Mouse (Mus musculus): ENCODE measurements at regions not wholly inside any gene's neighbourhood (a gene's known extent, or its start where the extent isn't known, plus 50 kb on each side); places are given as distances from the start of the nearest gene placed in this dataset.
A peak's percentile ranks its signal among the peaks of the same experiment; 100 is the strongest.

DNA sequence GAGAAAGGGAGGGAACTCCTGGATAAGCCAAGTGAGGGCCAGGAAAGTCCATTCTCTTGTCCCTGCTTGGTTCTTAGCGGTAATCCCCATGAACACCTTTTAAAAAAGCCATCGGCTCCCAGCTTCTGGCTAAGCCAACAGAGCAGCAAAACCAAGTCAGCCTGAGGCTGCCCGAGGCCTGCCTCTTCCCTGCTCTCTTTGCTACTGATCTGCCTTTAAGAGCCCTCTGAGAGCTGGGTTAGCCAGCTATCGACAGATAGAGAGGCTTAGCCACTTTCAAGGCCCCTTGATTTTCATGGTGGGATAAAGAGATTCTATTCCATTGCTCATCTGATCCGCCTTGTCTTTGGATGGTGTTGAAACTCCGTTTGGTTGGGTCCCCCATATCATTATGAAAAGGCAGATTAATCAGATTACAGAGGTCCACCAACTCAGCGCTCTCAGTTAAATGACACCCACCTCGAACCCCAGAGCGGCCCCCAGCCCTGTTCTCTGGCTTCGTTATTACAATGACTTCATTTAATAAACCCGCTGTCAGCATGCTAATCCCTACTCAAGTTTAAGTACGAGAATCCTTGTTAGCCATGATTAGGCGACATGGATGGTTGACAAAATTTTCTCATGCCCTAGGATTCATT lies 66.1 kb downstream of the Slc4a3 start:
- no peaks in the 10 kb centered on the region for H3K4me1 ChIP-seq (ENCODE audit: control insufficient read depth, insufficient read depth, insufficient read length, low read length)
- H3K4me3 ChIP-seq (ENCODE audit: insufficient read depth, low read depth, low read length): no peak overlapping the region
- no peak overlapping the region for H3K27ac ChIP-seq (replicated peaks; ENCODE audit: low read depth, low read length)

DNA sequence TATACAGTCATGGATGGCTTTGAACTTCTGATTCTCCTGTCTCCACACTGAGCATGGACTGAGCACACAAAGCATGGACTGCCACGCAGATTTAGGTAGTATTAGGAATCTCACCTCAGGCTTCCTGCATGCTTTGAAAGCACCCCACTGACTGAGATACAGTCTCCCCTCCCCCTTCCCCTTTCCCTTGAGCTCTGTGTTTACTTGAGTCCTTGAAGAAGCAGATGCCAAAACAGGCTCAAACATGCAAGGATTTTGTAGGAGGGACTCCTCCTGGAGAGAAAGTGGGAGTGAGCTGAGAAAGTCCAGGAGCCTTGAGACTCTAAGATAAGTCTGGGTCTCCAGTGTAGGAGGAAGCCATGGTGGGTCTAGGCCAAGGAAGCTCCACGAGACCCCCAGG lies 67.1 kb downstream of the Slc4a3 start:
- no peak overlapping the region for H3K4me3 ChIP-seq (ENCODE audit: insufficient read depth, low read depth, low read length)
- no peaks in the 10 kb centered on the region for H3K4me1 ChIP-seq (ENCODE audit: control insufficient read depth, insufficient read depth, insufficient read length, low read length)
- no peak overlapping the region for H3K27ac ChIP-seq (replicated peaks; ENCODE audit: low read depth, low read length)

DNA sequence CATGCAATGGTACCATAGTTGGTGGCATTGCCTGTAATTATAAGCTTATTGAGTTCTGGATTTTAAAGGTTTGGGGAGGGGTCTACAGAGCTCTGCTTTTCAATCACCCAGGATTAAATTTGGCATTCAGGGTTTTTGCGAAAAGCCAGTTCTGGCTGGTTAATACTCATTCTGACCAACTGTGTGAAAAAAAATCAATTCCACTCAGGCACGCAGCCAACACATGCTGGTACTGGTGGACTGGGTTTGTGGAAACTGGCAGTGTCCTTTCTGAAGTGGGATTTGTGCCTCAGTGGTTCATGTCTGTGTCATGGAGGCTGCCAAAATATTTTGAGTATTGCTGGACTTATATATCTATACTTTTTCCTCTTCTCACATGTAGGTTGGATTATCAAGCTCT lies 70.9 kb downstream of the Slc4a3 start:
- Histone ChIP-seq H3K27ac (replicated peaks; ENCODE audit: low read depth, low read length) (no peak overlapping the region), H3K4me1 (ENCODE audit: control insufficient read depth, insufficient read depth, insufficient read length, low read length) (no peaks in the 10 kb centered on the region), H3K4me3 (ENCODE audit: insufficient read depth, low read depth, low read length) (no peak overlapping the region)

DNA sequence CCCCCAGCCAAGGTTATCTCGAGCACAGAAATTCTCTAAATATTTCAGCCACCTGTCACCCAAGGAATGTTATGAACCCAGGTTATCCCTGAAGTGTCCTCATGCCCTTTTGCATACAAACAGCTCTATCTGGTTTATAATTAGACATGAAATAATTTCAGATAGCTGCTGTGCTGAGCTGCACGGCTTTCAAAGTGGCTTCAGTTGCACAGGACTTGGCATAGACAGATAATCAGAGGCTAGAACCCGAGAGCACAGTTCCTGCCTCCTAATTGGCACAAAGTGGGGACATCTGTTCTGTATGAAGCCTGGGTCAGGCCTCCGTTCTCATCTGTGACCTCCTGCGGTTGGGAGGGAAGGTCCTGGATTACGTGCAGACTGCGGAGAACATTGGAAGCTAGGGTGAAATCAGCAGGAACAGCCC lies 72.3 kb downstream of the Slc4a3 start:
- no peak overlapping the region for H3K27ac ChIP-seq (replicated peaks; ENCODE audit: low read depth, low read length)
- no peak overlapping the region for H3K4me3 ChIP-seq (ENCODE audit: insufficient read depth, low read depth, low read length)
- no peaks in the 10 kb centered on the region for H3K4me1 ChIP-seq (ENCODE audit: control insufficient read depth, insufficient read depth, insufficient read length, low read length)

DNA sequence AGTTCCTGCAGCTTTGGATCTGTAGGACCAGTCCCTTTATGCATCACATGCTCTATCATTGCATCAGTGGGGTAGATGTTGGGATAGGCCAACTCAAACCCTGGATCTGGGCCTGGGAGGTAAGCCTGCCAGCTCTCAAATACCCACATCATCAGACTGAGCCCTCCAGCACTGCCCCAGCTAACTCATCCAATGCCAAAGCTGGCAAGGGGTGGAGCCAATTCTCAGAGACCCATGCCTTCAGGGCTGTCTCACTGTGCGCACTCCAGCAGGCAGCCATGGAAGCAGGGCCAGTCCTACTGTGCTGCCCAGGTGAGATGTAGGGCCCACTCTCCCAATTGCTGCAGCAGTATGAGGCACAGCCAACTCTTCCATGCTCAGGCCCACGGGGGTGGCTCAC lies 84.2 kb downstream of the Slc4a3 start:
- Histone ChIP-seq H3K4me1 (ENCODE audit: control insufficient read depth, insufficient read depth, insufficient read length, low read length) (no peaks in the 10 kb centered on the region), H3K27ac (replicated peaks; ENCODE audit: low read depth, low read length) (no peak overlapping the region), H3K4me3 (ENCODE audit: insufficient read depth, low read depth, low read length) (no peak overlapping the region)

DNA sequence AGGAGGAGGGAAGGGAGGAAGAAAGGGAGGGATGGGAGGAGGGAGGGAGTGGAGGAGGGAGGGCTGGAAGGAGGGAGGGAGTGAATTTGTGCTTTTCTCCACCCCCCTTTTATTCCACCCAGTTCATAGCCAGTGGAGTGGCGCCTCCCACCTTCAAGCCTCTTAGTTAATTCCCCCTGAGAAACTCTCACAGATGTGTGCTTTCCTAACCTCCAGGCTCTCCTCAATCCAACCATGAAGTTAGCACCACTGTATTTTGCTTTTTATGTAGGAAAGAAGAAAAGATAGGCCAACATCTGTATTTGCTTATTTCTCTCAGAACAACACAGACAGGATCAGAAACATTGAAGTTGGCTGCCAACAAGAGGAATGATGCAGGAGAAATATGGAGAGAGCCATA lies 85.7 kb downstream of the Slc4a3 start:
- no peak overlapping the region for H3K27ac ChIP-seq (replicated peaks; ENCODE audit: low read depth, low read length)
- no peaks in the 10 kb centered on the region for H3K4me1 ChIP-seq (ENCODE audit: control insufficient read depth, insufficient read depth, insufficient read length, low read length)
- H3K4me3 ChIP-seq (ENCODE audit: insufficient read depth, low read depth, low read length): no peak overlapping the region

DNA sequence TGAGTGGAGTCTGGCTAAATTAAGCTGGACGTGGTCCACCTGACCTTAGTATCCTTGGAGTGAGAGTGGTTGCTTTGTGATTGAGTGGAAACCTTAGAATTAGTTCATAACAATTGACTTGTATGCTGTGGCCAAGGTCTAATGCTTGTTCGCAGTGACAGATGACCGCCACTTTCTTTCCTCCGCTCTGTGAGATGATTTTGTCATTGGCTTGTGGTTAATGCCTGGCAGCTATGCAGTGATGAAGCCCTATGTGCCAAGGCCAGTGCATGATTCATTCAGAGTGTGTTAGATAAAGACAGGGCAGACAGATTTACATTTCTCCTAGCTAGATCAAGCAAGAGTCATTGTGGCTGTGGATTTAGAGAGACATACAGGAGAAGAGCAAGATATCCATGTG lies 89.5 kb downstream of the Slc4a3 start:
- Histone ChIP-seq H3K4me1 (ENCODE audit: control insufficient read depth, insufficient read depth, insufficient read length, low read length) (no peaks in the 10 kb centered on the region), H3K27ac (replicated peaks; ENCODE audit: low read depth, low read length) (no peak overlapping the region), H3K4me3 (ENCODE audit: insufficient read depth, low read depth, low read length) (no peak overlapping the region)

DNA sequence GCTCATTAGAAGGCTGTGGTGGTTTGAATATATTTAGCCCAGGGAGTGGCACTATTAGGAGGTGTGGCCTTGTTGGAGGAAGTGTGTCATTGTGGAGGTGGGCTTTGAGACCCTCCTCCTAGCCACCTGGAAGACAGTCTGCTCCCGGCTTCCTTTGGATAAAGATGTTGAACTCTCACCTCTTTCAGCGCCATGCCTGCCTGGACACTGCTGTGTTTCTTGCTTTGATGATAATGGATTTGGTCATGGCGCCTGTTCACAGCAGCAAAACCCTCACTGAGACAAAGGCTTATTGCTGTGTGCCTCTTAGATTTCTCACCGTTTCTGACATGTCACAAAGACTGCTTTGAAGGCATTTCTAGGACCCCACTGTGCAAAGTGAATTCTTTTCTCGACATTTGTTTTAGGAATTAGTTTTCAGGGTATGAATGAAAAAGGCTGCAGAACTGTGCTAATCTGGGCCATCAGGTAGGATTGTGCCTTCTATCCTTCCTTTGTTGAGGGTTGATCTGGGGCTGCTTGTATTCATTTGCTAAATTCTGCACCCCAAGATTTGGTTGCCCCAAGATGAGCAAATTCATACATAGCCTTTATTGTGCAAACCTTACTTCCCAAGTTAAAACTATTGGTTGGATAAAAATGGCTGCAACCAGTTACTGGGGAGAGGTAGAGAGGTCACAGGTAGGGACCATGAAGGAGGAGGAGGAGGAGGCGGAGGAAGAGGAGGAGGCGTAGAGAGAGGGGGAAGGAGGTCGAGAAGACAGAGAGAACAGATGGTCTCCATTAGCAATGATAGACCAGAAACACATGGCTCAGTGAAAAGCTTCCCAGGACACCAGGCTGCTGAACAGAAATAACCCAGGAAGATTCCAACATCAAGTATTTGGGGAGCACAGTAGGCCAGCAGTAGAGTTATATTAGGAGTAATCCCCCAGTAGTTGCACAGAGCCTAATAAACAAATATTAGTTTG lies 93.2 kb downstream of the Slc4a3 start:
- Histone ChIP-seq H3K27ac (replicated peaks; ENCODE audit: low read depth, low read length) (no peak overlapping the region), H3K4me3 (ENCODE audit: insufficient read depth, low read depth, low read length) (no peak overlapping the region), H3K4me1 (ENCODE audit: control insufficient read depth, insufficient read depth, insufficient read length, low read length) (no peaks in the 10 kb centered on the region)

DNA sequence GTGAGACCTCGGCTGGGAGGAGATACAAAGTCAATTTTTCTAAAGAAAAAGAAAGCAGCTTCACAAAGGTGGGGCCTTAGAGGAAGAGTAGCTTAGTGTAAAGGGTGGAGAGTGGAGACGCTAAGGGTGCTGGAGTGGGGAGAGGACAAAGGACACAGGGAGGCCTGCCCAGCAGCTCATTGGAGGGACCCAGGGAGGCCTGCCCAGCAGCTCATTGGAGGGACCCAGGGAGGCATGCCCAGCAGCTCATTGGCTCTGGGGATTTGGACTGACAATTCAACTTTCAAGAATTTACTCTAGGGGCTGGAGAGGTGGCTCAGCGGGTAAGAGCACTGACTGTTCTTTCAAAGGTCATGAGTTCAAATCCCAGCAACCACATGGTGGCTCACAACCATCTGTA lies 96.4 kb downstream of the Slc4a3 start:
- Histone ChIP-seq H3K27ac (replicated peaks; ENCODE audit: low read depth, low read length) (no peak overlapping the region), H3K4me1 (ENCODE audit: control insufficient read depth, insufficient read depth, insufficient read length, low read length) (no peaks in the 10 kb centered on the region), H3K4me3 (ENCODE audit: insufficient read depth, low read depth, low read length) (no peak overlapping the region)

DNA sequence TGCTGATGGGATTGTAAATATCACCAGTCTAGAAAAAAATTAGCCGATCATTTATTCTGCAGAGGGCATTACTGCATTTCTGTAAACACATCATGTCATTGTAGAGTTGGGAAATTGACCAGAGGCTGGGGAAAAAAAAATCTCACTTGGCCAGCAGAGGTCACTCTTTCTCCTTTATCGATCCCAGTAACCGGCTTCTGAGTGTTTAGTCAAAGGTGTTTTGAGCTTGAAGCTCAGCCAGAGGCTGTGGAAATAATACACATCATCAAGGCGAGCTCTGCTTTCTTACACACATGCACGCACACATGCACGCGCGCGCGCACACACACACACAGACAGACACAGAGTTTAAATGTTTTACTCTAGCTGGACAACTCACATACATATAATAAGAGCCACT lies 106.5 kb downstream of the Slc4a3 start:
- H3K4me1 ChIP-seq (ENCODE audit: control insufficient read depth, insufficient read depth, insufficient read length, low read length): no peaks in the 10 kb centered on the region
- no peak overlapping the region for H3K4me3 ChIP-seq (ENCODE audit: insufficient read depth, low read depth, low read length)
- no peak overlapping the region for H3K27ac ChIP-seq (replicated peaks; ENCODE audit: low read depth, low read length)

DNA sequence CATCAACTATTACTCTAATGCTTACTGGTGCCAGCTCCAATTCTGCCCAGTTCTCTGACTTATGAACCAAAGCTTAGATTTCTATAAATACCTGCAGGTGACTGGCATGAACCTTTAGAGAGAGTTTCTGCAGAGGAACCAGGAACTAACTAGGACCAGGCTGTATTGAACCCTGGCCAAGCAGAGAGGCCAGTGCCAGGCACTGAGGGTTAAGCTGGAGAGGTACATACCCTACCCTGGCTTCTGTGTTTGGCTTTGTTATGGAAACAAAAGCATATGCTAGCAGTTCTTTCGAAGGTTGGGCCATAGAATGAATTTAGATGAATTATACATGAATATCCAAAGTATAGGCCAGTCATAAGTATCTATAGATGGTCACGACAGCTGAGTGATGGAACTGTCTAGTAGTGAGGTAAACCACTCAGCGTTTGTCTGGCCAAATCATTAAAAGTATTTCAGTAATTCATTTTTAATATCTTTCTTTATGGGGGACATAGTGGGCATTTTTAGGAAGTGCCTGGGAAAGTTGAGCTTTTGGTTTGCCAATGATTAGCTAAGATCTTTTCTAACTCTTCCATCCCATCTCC lies 107.0 kb downstream of the Slc4a3 start:
- no peak overlapping the region for H3K27ac ChIP-seq (replicated peaks; ENCODE audit: low read depth, low read length)
- no peaks in the 10 kb centered on the region for H3K4me1 ChIP-seq (ENCODE audit: control insufficient read depth, insufficient read depth, insufficient read length, low read length)
- H3K4me3 ChIP-seq (ENCODE audit: insufficient read depth, low read depth, low read length): no peak overlapping the region

DNA sequence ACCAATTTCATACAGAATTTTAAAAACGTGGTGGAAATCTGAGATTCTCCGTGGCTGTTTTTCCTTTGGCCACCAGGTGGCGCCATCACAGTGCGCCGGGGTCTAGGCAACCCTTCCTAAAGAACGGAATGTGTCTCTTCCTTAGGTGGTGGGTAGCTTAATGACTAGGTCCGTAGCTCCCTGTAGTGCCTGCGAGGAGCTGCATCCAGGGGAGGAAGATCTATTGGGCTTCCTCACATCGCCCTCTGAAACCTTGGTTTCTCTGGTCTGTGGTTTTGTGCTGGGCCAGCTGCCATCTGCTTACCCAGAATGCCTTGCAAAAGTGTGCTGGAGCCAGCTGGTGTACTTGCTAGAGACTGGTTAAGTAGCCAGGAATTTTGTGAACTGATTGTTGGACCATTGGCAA lies 107.6 kb downstream of the Slc4a3 start:
- H3K4me1 ChIP-seq (ENCODE audit: control insufficient read depth, insufficient read depth, insufficient read length, low read length): no peaks in the 10 kb centered on the region
- peak overlapping the region; percentile 44 for H3K4me3 ChIP-seq (ENCODE audit: insufficient read depth, low read depth, low read length)
- no peak overlapping the region for H3K27ac ChIP-seq (replicated peaks; ENCODE audit: low read depth, low read length)

DNA sequence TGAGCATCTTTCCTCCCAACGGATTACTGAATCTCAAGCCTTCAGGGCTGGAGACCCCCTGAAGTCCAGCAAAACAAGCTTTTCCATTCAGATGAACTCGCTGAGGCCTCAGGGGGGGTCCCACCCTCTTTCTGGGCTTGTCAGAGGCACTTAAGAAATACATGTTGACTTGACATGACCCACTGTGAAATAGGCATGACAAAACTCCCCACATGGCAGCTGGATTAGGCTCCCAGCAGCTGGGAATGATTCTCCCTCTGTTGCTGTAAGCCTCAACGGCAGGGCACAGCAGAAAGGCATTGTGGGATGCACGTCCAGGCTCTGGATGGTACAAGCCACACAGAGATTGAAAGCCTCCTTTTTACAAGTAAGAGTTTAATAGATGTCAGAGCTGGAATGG lies 110.5 kb downstream of the Slc4a3 start:
- H3K4me1 ChIP-seq (ENCODE audit: control insufficient read depth, insufficient read depth, insufficient read length, low read length): no peaks in the 10 kb centered on the region
- H3K4me3 ChIP-seq (ENCODE audit: insufficient read depth, low read depth, low read length): no peak overlapping the region
- H3K27ac ChIP-seq (replicated peaks; ENCODE audit: low read depth, low read length): no peak overlapping the region

DNA sequence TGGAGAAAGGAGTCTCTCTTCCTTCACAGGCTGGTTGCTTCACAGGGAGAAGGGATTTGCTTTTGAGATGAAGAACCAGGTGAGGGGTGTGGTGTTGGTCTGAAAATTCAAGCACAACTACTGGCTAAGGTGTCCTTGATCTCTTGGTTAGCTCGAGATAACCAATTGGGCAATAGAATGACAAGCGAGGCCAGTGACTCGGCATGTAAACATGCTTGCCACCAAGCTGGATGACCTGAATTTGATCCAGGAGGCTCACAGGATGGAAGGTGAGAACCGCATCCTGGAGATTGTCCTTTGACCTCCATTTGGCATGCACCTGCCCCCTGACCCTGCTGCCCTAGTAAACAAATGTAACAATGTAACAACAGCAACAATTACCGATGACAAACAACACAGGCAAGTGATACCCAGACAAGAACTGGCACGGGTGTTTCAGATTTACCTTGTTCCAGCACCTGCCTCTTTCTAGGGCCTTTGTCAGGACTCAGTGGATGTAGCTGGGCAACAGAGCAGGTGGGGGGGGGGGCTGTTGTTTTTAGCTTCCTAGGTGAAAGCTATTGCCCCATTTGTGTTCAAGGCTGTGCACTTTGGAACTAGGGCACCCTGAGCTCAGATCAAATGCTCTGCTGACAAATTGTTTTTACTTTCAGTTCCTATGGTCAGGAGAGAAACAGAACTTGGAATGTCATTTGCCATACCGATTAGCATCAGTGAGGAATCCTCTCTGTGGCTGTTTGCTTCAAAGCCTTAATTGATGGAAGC lies 114.5 kb downstream of the Slc4a3 start:
- Histone ChIP-seq H3K27ac (replicated peaks; ENCODE audit: low read depth, low read length) (no peak overlapping the region), H3K4me1 (ENCODE audit: control insufficient read depth, insufficient read depth, insufficient read length, low read length) (no peaks in the 10 kb centered on the region), H3K4me3 (ENCODE audit: insufficient read depth, low read depth, low read length) (no peak overlapping the region)

Data from brown adipose tissue, adult 24 weeks (tissue).